Mouse (Mus musculus) olfactory bulb, adult 2 months (tissue): ENCODE data around the gene Tldc2.

Source experiments
- CTCF ChIP-seq: fragments of 200-500 bp; IDR thresholded peaks from 2 replicates; pipeline ENCODE4 v1.5.1; 2012; ENCODE audit warnings: low read depth, mild to moderate bottlenecking, low read length, moderate library complexity; ENCODE audit not compliant: insufficient read depth
- POLR2A ChIP-seq: fragments of 200-500 bp; IDR thresholded peaks from 2 replicates; pipeline ENCODE4 v1.6.1; 2012; ENCODE audit warnings: mild to moderate bottlenecking, low read depth, low read length, moderate library complexity; ENCODE audit not compliant: insufficient read depth

GRCm38 (mm10) chr2:157069355-157069735 is 17.5 kb upstream of the Tldc2 start:
- TF ChIP-seq CTCF, result no peak
- no peak for TF ChIP-seq POLR2A
